Mouse (Mus musculus): ENCODE data around the gene Slc10a4. TPM values are rescaled to one million over a fixed set of nuclear protein-coding genes. Genes with fewer than 3 reads are reported as not detected.
"Not testable (repeated sequence)": the region's sequence is repeated elsewhere in the genome, so short reads cannot be mapped to it uniquely, and the experiment has no call there.

The Slc10a4 gene
- total RNA-seq (2022) = 10 to 100 TPM in 2 of 4 experiments, 1 to 10 TPM in 2; 7.7 to 13.1 (median 11.3) TPM

DNA sequence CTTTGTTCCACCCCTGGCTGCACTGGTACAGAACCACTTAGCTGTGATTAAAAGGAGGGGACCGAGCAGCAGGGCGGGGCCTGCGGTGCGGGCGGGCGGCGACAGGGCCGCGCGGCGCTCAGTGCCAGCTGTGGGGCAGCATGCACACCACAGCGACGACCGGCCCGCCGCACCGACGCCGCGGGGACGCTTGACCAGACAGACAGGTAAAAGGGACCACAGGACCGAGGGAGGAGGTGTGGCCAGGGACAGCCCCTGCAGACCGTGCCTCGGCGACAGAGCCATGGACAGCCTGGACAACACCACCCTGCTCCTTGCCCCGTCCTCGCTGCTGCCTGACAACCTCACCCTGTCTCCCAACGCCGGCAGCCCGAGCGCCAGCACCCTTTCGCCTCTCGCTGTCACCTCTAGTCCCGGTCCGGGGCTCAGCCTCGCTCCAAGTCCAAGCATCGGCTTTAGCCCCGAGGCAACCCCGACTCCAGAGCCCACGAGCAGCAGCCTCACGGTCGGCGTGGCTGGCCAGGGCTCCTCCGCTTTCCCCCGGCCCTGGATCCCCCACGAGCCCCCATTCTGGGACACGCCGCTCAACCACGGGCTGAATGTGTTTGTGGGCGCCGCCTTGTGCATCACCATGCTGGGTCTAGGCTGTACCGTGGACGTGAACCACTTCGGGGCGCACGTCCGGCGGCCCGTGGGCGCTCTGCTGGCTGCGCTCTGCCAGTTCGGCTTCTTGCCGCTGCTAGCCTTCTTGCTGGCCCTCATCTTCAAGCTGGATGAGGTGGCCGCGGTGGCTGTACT is at the start of gene Slc10a4:
Slc10a4 (plus strand) TSS at position 100 of the 798 bp plus-strand sequence.
- DNase-seq = peak; percentile 8

GRCm38 (mm10) chr5:72957281-72957680 is 49.4 kb upstream of the Slc10a4 start:
- DNase-seq = peak; percentile 17

GRCm38 (mm10) chr5:72960096-72960495 is 46.6 kb upstream of the Slc10a4 start:
- no peak for DNase-seq

GRCm38 (mm10) chr5:72965706-72966105 is 41.0 kb upstream of the Slc10a4 start:
- DNase-seq = no peak

DNA sequence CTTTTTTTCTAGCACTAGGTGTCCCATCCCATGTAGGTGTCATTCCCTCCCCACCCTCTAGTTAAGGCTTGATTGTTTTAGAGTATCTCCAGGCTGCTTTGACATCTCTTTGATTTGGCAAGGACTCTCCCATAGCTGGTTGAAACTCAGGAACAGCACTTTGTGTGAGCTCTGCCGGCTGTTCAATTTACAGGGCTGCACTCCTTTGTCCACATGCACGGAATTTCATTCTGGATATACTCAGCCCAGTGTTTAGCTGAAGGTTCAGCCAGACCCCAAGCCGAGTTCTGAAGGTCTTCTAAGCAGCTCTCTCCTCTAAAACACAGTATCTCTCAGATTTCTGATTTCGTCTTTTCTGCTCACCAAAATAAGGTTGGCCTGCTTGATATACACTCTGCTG is 34.2 kb upstream of the Slc10a4 start:
- no peak for DNase-seq

DNA sequence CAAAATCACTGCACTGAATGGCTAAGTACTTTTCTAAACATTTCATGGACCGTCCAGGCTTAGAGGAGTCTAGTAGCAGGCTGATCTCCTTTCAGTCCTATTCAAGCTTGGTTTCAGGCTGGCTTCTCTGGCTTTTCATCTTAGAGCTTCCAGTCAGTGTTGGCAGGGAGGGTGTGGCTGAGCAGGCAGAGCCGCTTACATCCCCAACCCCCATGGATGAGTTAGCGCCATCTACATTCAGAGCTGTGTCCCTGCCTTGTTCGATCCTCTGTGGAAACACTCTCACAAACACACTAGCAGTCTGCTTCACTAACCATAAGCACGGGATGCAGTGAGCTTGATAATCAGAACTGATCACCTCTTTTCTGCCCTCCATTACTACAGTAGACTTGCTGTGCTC is 33.7 kb upstream of the Slc10a4 start:
- no peak for DNase-seq

- no peak for DNase-seq
Observed at GRCm38 (mm10) chr5:72974602-72975001, 32.1 kb upstream of the Slc10a4 start, which contains the start of gene Gm10135. Gene Gm10135 (minus strand): TSS chr5:72974702.

DNA sequence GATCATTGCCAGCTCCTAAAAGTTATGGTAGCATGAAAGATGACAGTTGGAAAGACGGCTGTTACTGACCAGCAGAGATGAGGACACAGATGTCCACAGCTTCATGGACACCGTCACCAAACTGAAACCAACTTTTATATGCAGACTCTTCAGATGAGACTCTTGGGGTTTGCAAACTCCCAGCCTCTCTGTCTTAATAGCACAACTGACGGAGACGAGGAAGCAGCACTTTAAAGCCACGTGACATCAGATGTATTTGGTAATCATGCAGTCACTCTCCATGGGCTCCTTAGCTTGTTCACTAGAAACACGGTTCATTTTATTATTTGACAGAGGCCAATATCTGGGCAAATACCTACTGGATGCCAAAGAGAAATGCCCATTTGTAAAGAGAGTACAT is 30.7 kb upstream of the Slc10a4 start:
- DNase-seq = no peak

GRCm38 (mm10) chr5:72976539-72976938 is 30.1 kb upstream of the Slc10a4 start:
- no peak for DNase-seq

- no peak for DNase-seq
Observed at GRCm38 (mm10) chr5:72984091-72984490, 22.6 kb upstream of the Slc10a4 start.

- DNase-seq = no peak
Observed at GRCm38 (mm10) chr5:72987786-72988185, 18.9 kb upstream of the Slc10a4 start.

- DNase-seq = no peak
Observed at GRCm38 (mm10) chr5:72989756-72990155, 16.9 kb upstream of the Slc10a4 start.

GRCm38 (mm10) chr5:72992474-72992873 is 14.2 kb upstream of the Slc10a4 start:
- DNase-seq = no peak

- DNase-seq = no peak
Observed at GRCm38 (mm10) chr5:72994424-72994823, 12.3 kb upstream of the Slc10a4 start.

GRCm38 (mm10) chr5:72994928-72995327 is 11.8 kb upstream of the Slc10a4 start:
- DNase-seq = no peak

- no peak for DNase-seq
Observed at GRCm38 (mm10) chr5:72995379-72995778, 11.3 kb upstream of the Slc10a4 start.

GRCm38 (mm10) chr5:72998546-72998945 is 8.1 kb upstream of the Slc10a4 start:
- DNase-seq = not testable (repeated sequence)

DNA sequence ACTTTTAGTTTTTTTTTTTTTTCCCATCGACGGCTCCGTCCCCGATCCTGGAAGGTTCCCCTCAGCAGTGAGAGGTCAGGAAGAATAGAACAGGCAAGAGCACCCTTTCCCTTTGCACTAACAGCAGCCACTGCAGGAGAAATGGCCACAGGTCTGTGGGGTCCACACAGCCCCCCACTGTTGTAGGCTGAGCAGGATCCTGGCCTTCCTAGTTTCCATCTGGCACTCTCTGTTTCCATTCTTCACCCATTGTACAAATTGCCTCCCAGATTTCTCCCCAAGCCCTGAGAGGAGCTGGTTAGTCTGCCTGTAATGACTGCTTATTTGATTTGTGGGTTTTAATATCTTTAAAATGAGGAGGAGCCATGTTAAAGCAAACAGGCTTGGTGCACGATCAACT is 2.6 kb upstream of the Slc10a4 start:
- no peak for DNase-seq

- DNase-seq = no peak
Observed at GRCm38 (mm10) chr5:73007582-73007959, 888 bp downstream of the Slc10a4 start.

- DNase-seq = not testable (repeated sequence)
Observed at GRCm38 (mm10) chr5:73008230-73008629, 1.5 kb downstream of the Slc10a4 start.

- not testable (repeated sequence) for DNase-seq
Observed at GRCm38 (mm10) chr5:73011806-73012205, 5.1 kb downstream of the Slc10a4 start.

GRCm38 (mm10) chr5:73012884-73013610 is 6.4 kb downstream of the Slc10a4 start:
- DNase-seq = not testable (repeated sequence)

GRCm38 (mm10) chr5:73013611-73014287 is 7.1 kb downstream of the Slc10a4 start:
- not testable (repeated sequence) for DNase-seq
